Mouse (Mus musculus) brain, adult 2 months (tissue): ENCODE measurements at regions not wholly inside any gene's neighbourhood (a gene's known extent, or its start where the extent isn't known, plus 50 kb on each side); places are given as distances from the start of the nearest gene placed in this dataset.
A peak's percentile ranks its signal among the peaks of the same experiment; 100 is the strongest.
"Not testable (repeated sequence)": the region's sequence is repeated elsewhere in the genome, so short reads cannot be mapped to it uniquely, and the experiment has no call there.

Experiments
- DNase-seq: peaks from one replicate; pipeline ENCODE4 v3.0.0; 2011; ENCODE audit warnings: low read depth, low spot score

GRCm38 (mm10) chr13:7233399-7233798 lies 584.8 kb upstream of the Pfkp start:
- no peak for DNase-seq

GRCm38 (mm10) chr13:7206626-7207211 lies 558.1 kb upstream of the Pfkp start:
- peak; percentile 46 for DNase-seq

- DNase-seq = no peak
These were observed 547.4 kb upstream of the Pfkp start for GRCm38 (mm10) chr13:7195990-7196389.

GRCm38 (mm10) chr13:7182216-7182751 lies 533.7 kb upstream of the Pfkp start:
- peak; percentile 3 for DNase-seq

- no peak for DNase-seq
These were observed 527.1 kb upstream of the Pfkp start for GRCm38 (mm10) chr13:7175561-7176160.

- not testable (repeated sequence) for DNase-seq
These were observed 521.5 kb upstream of the Pfkp start for GRCm38 (mm10) chr13:7170035-7170434.

GRCm38 (mm10) chr13:7146337-7146736 lies 497.8 kb upstream of the Pfkp start:
- DNase-seq = no peak

- DNase-seq = no peak
These were observed 462.0 kb upstream of the Pfkp start for GRCm38 (mm10) chr13:7110572-7110971.

- DNase-seq = no peak
These were observed 454.7 kb upstream of the Pfkp start for GRCm38 (mm10) chr13:7103289-7103688.

- peak; percentile 16 for DNase-seq
These were observed 444.6 kb upstream of the Pfkp start for GRCm38 (mm10) chr13:7093072-7093649.

GRCm38 (mm10) chr13:7090916-7091315 lies 442.3 kb upstream of the Pfkp start:
- peak; percentile 70 for DNase-seq

GRCm38 (mm10) chr13:7066211-7066610 lies 417.6 kb upstream of the Pfkp start:
- DNase-seq = no peak

- no peak for DNase-seq
These were observed 415.1 kb upstream of the Pfkp start for GRCm38 (mm10) chr13:7063717-7064116.

- DNase-seq = peak; percentile 27
These were observed 409.0 kb upstream of the Pfkp start for GRCm38 (mm10) chr13:7057545-7057944.
